Mouse (Mus musculus) hematopoietic stem cell, adult 5-6 weeks (primary cell): Measurements from ENCODE around the gene Mad1l1. TPM values are rescaled to one million over a fixed set of nuclear protein-coding genes. Genes with fewer than 3 reads are reported as not detected.

Source experiments
- ATAC-seq, 2 experiments: fragments of 125-278 bp in 1 of 2; replicated peaks in 1 of 2; 2 replicates each; pipeline ENCODE4 v1.8.0; 2016 to 2017; ENCODE audit warnings: inconsistent platforms in 2 of 2, mild to moderate bottlenecking in 2 of 2, moderate number of reproducible peaks in 2 of 2, low read depth in 1 of 2, moderate TSS enrichment in 1 of 2; ENCODE audit not compliant: low FRiP score in 2 of 2, poor library complexity in 2 of 2, severe bottlenecking in 2 of 2, insufficient read depth in 1 of 2, low TSS enrichment in 1 of 2
- total RNA-seq: library from RNA; stranded (forward); fragments of 172-1452, 232-1000 nt; gene quantifications from 2 replicates; pipeline ENCODE4 v1.2.3, GENCODE M21; 2017

Mad1l1 gene
- total RNA-seq, 1 experiment from 2014 or later, result 70.7 TPM

GRCm38 (mm10) chr5:140336680-140337079 is 15.3 kb upstream of the Mad1l1 start:
- 0 out of 4 replicates have a peak, but pooled peaks of 1 of the 2 experiments have one; percentile 26 for ATAC-seq

DNA sequence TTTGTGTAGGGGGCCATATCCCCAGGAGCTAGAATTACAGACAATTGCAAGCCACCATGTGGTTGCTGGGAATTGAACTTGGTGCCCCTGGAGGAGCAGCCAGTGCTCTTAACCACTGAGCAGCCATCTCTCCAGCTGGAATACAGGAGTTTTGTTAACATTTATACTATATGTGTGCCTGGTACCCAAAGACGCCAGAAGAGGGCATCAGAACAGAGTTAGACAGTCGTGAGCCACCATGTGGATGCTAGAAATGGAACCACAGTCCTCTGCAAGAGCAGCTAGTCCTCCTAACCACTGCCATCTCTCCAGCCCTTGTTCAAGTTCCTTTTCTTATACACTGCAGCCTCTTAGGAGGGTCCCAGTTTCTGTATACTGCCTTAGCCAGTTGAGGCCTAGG is 12.3 kb upstream of the Mad1l1 start:
- peak in 1 of 2 experiments; percentile 29; a peak in 1 of 4 replicates for ATAC-seq

- no peak for ATAC-seq
Measured at GRCm38 (mm10) chr5:140332519-140332918, 11.2 kb upstream of the Mad1l1 start.

DNA sequence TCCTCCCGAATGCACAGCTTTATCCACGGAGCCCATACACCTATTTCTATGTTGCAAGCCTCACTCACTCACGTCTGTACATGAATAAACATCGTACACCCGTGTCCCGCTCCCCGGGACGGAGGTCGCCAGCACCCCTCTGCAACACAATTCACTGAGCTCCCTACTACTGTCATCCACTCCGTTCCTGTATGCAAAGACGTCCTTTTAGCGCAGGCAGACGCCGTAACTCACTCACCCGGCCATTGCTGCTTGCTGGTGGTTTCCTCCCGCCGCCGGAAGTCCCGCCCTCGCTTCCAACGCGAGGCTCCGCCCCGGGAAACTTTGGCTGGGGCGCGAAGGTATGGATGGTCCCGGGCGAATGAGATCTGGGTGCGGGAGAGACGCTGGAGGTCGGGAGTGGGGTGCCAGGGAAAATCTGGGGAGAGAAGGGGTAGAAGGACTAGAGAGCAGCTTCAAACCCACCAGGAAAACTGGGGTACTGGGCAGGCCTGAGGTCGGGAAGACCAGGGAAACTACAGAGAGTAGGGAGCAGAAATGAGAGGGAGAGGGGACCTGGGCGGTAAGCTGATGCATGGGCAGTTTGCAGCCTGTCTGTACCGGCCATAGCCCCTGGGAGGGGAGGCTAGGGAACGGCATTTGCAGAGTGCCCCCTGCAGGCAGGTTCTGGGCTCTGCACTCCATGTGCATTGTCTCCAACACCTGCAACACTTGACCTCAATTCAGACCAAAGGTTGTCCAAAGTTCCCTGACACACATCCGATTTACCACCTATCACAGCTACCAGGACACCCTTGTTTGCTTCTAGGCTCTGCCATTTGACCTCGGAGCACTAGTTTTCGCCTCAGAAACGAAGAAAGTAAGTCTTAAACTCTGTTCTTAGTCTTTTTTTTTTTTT is 10.5 kb upstream of the Mad1l1 start, which contains the start of gene Mrm2:
Gene Mrm2, minus strand, starts transcription at position 284 of the 898 bp plus-strand sequence.
- peak; percentile 82 to 93 for ATAC-seq

- ATAC-seq, result no peak
Measured at GRCm38 (mm10) chr5:140324058-140324457, 2.7 kb upstream of the Mad1l1 start.

DNA sequence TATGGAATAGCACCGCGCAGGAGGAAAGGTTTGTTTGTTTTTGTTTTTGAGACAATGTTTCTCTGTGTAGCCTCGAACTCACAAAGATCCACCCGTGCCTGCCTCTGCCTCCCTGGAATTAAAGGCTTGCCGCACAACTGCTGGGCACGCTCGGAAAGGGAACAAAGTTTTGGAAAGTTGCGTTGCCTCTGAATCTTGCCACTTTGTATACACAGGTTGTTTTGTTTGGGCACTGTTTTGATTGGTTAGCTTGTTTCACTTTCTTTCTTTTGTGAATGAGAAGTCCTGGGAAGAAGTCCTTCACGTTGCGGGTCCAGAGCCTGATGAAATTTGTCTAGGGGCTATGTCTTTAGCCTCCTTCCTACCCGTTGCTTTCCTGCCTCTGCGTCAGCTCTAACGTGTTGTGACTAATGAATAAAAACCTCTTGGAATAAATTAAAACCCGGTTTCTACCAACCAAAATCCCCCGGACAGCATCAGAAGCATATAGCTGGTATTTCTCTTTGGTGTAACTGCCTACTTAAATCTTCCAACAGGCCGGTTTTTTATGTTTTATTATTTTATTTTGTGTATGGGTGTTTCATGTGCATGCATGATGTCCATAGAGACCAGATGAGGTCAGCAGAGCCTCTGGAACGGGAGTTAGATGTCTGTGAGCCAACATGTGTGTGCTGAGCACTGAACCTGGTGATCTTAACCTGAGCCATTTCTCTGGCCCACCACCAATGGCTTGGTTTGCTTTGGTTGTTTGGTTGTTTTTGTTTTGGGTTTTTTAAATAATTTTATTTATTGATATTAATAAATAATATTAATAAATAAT is 614 bp upstream of the Mad1l1 start:
- ATAC-seq, result peak; percentile 9 to 22; a peak in 2 of 4 replicates

DNA sequence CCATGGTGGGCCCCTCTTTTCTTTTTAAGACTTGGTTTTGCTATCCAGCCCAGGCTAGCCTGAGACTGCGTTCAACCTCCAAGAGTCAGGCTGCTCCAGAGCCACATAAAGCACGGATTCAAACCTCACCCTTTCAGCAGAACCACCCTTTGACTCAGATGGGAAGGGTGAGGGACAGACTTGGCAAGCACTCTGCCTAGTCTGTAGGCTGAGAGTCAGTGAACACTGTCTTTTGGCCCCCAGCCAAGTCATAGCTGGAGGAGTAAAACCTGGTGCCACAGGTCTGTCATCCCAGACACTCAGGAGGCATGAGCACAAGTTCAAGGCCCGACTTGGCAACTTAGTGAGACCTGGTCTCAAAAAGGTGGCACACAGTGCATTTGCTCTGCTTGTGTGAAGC is 4.6 kb downstream of the Mad1l1 start:
- no peak for ATAC-seq

- ATAC-seq, result no peak
Measured at GRCm38 (mm10) chr5:140307602-140308001, 13.8 kb downstream of the Mad1l1 start.

DNA sequence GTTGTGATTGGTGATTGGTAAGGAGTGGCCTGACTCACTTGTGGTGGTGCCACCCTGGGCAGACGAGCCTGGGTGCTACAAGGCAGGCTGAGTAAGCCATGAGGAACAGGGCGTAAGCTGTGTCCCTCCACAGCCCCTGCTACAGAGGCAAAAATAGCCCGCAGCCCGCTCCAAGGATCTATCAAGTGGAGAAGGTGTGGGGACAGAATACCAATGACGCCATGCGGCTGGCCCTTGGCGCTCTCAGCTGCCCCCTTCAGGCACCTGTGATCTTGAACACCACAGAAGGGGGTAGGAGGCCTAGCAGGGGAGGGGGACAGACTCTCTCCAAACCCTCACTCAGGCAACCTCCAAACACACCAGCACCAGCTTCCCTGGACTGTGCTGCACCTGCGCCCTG is 15.3 kb downstream of the Mad1l1 start:
- ATAC-seq, result no peak

DNA sequence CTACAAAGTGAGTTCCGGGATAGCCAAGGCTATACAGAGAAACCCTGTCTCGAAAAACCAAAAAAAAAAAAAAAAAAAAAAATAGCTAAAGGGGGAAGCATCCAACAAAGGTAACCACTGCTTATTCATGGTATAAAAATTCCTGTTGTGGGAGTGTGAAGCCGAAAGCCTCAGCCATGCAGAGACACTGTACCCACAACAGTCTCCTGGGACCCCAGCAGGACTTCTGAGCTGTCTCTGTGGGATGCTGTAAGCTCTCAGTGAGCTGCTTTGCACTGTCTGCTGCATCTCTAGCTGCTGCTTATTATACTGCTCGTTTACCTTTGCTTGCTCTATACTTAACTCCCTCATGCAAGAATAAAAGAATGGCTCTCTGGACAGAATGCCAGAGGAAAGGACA is 23.1 kb downstream of the Mad1l1 start:
- ATAC-seq, result no peak

DNA sequence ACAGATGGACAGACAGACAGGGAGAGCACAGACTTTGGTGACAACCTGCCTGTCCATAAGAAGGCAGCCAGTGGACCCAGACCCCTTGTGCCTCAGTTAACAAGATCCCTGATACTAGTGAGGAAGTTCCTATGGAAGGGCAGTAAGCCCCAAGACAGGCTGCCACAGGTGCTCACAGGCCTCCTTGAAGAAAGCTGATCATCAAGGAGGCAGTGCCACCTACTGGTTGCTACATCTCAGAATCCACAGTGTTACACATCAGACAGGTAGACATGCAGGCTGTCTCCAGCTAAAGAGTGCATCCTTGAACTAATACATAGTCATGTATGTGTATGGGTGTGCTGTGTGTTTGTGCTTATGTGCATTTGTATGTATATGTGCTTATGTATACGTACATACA is 29.2 kb downstream of the Mad1l1 start:
- ATAC-seq, result peak; percentile 70 to 74; a peak in 3 of 4 replicates

DNA sequence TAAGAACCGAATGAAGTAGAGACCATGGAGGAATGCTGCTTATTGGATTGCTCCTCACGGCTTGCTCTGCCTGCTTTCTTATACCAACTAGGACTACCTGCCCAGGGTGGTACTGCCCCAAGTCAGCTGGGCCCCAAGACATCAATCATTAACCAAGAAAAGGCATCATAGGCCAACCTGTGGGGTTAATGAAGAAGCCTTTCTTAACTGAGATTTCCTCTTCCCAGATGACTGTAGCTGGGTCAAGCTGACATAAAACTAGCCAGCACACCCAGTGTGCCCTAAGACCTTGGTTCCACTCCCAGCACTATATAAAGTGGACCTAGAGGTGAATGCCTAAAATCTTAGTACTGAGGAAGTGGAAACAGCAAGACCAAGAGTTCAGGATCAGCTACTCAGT is 32.2 kb downstream of the Mad1l1 start:
- no peak for ATAC-seq

DNA sequence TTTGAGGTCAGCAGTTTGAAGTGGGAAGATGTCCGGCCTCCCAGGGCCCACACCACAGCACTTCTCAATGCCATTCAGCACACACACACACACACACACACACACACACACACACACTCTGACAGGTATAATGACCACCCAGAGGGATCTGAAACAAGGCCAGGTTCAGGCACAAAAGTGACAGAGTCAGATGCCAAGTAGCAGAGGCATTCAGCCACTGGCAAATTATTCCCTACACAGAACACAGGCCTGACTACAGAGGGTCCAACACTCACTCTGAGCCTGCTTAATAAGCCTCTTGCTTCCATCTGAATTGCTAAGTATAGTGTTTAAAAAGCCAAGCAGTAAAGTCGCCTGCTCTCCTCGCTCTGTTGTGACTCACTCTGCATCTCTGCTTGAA is 33.1 kb downstream of the Mad1l1 start:
- ATAC-seq, result no peak

DNA sequence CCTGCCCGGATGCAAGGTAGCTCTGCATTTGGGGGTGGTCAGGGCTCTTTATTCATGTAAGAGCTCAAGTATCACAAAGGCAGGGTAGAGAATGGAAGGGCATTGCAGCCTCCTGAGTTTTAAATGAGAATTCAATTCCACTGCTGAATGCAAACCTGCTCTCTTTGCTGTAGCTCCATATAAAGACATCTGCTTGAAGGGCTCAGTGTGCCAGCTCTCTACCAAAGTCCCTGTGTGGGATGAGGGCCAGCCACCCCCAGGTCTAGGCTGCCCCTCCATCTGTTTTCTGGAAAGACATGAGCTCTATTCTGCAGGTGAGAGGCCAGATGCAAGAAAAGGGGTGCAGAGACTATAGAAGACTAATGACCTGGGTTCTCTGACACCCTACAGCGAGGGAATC is 36.6 kb downstream of the Mad1l1 start:
- ATAC-seq, result no peak

DNA sequence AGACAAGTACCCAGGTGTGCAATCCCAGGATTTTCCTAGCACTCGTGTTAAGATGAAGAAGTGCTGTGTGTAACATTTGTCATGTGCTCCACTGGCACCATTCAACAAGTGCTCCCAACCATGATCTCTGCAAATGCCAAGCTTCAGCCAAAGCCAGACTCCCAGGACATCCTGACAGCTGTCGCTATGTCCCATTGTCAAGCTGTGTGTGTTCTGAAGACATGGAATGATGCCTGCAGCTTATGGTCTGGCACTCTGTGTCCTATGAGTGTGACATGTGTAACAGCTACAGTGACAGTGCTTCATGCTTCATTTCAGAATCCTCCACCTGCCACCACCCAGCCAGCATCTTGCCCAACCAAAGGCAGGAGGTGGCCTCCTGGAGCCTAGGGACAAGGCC is 37.3 kb downstream of the Mad1l1 start:
- no peak for ATAC-seq

DNA sequence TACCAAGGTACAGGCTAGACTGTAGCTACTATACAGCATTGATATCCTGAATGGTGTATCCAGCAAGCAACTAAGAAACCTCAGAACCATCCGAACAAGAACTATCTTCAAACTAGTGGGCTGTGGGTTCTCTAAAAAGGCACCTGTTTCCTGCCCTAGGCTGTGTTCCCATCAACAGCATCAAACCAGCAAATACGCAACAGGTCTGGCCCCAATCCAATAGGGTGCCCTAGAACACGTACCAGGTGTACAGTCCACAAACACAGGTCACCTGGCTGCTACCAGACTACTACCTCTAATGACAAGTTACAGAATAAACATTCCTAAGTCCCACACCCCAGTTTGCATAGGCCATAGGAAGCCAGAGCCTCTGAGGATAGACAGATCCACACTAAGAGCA is 38.5 kb downstream of the Mad1l1 start:
- no peak for ATAC-seq

GRCm38 (mm10) chr5:140282376-140282775 is 39.0 kb downstream of the Mad1l1 start:
- ATAC-seq, result no peak

DNA sequence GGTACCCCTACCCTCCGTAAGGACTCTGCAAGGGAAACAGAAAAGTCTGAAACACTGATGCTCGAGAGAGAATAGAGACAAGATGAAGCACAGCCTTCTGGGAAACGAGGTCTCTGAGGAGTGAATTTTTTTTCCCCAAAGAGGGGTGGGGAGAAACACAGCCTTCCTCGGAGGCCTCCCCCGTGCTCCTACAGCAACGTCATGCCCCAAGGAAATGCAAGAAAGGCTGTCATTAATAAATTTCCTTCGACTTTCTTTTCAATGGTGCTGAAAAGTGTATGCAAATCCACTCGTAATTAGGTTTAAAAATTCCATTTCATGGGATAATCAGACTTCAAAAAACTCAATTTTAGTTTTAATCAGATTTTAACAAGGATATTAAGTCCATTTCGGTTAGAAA is 41.1 kb downstream of the Mad1l1 start:
- no peak for ATAC-seq
